Mouse (Mus musculus): ENCODE measurements around the gene Btbd2. TPM values are rescaled to one million over a fixed set of nuclear protein-coding genes. Genes with fewer than 3 reads are reported as not detected.
A peak's percentile ranks its signal among the peaks of the same experiment; 100 is the strongest.

Gene Btbd2
- polyA plus RNA-seq, 1 experiment from 2014 or later: 45.4 TPM

DNA sequence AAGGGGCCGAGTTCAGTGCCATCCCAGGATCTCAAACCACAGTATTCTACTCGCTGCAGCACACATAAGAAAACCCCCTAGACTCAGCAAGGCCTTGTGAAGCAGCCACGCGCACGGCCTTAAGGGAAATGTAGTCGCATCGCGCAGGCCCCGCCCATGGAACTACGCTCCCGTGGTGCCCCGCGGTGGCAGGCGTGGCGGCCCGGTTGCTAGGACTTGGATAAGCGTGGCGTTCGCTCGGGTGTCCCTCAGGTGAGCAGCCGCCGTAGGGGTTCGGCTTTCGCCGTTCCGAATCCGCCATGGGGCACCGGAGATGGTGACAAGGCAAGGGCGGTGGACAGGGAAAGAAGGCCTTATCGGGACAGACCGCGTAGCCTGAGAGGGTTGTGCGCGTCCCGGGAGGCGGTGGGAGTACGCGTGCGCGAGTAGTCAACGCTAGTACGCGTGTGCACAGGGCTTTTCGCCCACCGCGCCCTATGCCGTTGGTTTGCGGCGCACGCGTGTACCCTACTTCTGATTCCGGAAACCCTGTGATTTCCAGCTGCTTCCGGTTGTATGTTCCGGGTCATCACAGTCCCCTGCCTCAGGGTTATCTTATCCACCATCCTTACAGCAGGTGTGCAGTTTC, 54.1 kb downstream of the Btbd2 start, which contains the start of the genes Scamp4 and Adat3:
Gene Scamp4, plus strand, starts transcription at position 175 of the 628 bp plus-strand sequence.
Gene Adat3, plus strand, starts transcription at position 183 of the 628 bp plus-strand sequence.
- Histone ChIP-seq H3K4me1 (replicated peaks) (peaks cover 16% of the 10 kb centered on the region), H3K27me3 (no peaks in the 10 kb centered on the region), H3K4me3 (peak within 1 kb of the TSS; percentile 65), H3K9ac (peak within 1 kb of the TSS; percentile 67), H3K36me3 (peaks cover 13% of the 10 kb centered on the region), H3K27ac (peak within 1 kb of the TSS; percentile 88), H3K9me3 (replicated peaks) (no peaks in the 10 kb centered on the region), H3K4me2 (peak within 1 kb of the TSS; percentile 84)
- under 1% methylated on average over 54 of the region's 54 CpGs for WGBS
- peak; percentile 91 for ATAC-seq (replicated peaks; ENCODE audit: insufficient number of reproducible peaks, insufficient read depth, low FRiP score, low read depth)

DNA sequence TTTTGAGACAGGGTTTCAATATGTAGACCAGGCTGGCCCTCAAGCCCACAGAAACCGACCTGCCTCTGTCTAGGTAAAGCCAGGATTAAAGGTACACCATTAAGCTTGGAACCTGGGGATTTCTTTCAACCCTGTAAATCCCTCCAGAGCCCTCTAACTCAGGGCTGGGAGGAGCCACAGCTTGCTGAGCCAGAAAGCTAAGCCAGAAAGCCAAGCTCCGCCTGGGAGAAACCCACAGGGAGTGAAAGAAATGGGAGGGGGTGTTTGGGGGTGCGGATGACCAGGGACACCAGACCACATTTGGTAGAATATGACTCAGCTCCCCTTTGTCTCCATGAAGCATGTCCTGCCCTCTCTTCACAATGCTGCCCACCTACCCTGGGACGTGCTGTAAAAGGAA, 60.6 kb downstream of the Btbd2 start:
- Histone ChIP-seq H3K9ac (no peak overlapping the region), H3K4me1 (replicated peaks) (no peaks in the 10 kb centered on the region), H3K27me3 (no peaks in the 10 kb centered on the region), H3K4me2 (no peak overlapping the region), H3K9me3 (replicated peaks) (no peaks in the 10 kb centered on the region), H3K27ac (no peak overlapping the region), H3K4me3 (no peak overlapping the region), H3K36me3 (no peaks in the 10 kb centered on the region)
- 30% methylated on average over 4 of the region's 4 CpGs for WGBS
- no peak for ATAC-seq (replicated peaks; ENCODE audit: insufficient number of reproducible peaks, insufficient read depth, low FRiP score, low read depth)

Small RNA genes lying within 50 kb of the gene (microRNA-seq; reads per million reads assigned to microRNA genes)
- 1.1 reads per million for gene Mir6912

Other genes with a start within 250 kb of the Btbd2 start
- gene Tcf3, start 223.4 kb downstream of the Btbd2 start, polyA plus RNA-seq (2015; fragmentation: Nextera tagmentation; extraction: Ambion mirVana): 41.3 and 67.2 TPM in 2 replicates
- not detected in 2 replicates for gene Onecut3, start 162.2 kb downstream of the Btbd2 start, polyA plus RNA-seq (2015; fragmentation: Nextera tagmentation; extraction: Ambion mirVana)
- 0.05 and 0.06 TPM in 2 replicates for gene Atp8b3, start 117.9 kb downstream of the Btbd2 start, polyA plus RNA-seq (2015; fragmentation: Nextera tagmentation; extraction: Ambion mirVana)
- 13.6 and 20.2 TPM in 2 replicates for gene Rexo1, start 95.5 kb downstream of the Btbd2 start, polyA plus RNA-seq (2015; fragmentation: Nextera tagmentation; extraction: Ambion mirVana)
- gene Klf16, start 79.8 kb downstream of the Btbd2 start, polyA plus RNA-seq (2015; fragmentation: Nextera tagmentation; extraction: Ambion mirVana): 4.7 and 6.4 TPM in 2 replicates
- 84.2 and 110 TPM in 2 replicates for gene Abhd17a, start 66.7 kb downstream of the Btbd2 start, polyA plus RNA-seq (2015; fragmentation: Nextera tagmentation; extraction: Ambion mirVana)
- gene Scamp4, start 54.2 kb downstream of the Btbd2 start, polyA plus RNA-seq (2015; fragmentation: Nextera tagmentation; extraction: Ambion mirVana): 55.9 and 71.6 TPM in 2 replicates
- 3.0 and 3.9 TPM in 2 replicates for gene Adat3, start 54.2 kb downstream of the Btbd2 start, polyA plus RNA-seq (2015; fragmentation: Nextera tagmentation; extraction: Ambion mirVana)
- 1.2 and 2.7 TPM in 2 replicates for gene Gm49322, start 51.0 kb downstream of the Btbd2 start, polyA plus RNA-seq (2015; fragmentation: Nextera tagmentation; extraction: Ambion mirVana)
- gene Csnk1g2, start 34.2 kb downstream of the Btbd2 start, polyA plus RNA-seq (2015; fragmentation: Nextera tagmentation; extraction: Ambion mirVana): 78.2 and 112 TPM in 2 replicates
- gene Mknk2, start 21.0 kb upstream of the Btbd2 start, polyA plus RNA-seq (2015; fragmentation: Nextera tagmentation; extraction: Ambion mirVana): 70.8 and 99.5 TPM in 2 replicates
- gene Mob3a, start 44.9 kb upstream of the Btbd2 start, polyA plus RNA-seq (2015; fragmentation: Nextera tagmentation; extraction: Ambion mirVana): 22.1 and 33.6 TPM in 2 replicates
- 10.4 and 14.6 TPM in 2 replicates for gene Izumo4, start 45.1 kb upstream of the Btbd2 start, polyA plus RNA-seq (2015; fragmentation: Nextera tagmentation; extraction: Ambion mirVana)
- gene Ap3d1, start 85.2 kb upstream of the Btbd2 start, polyA plus RNA-seq (2015; fragmentation: Nextera tagmentation; extraction: Ambion mirVana): 45.0 and 51.4 TPM in 2 replicates
- gene Dot1l, start 98.1 kb upstream of the Btbd2 start, polyA plus RNA-seq (2015; fragmentation: Nextera tagmentation; extraction: Ambion mirVana): 16.1 and 22.4 TPM in 2 replicates
- 38.3 and 48.3 TPM in 2 replicates for gene Sf3a2, start 141.1 kb upstream of the Btbd2 start, polyA plus RNA-seq (2015; fragmentation: Nextera tagmentation; extraction: Ambion mirVana)
- 65.2 and 83.1 TPM in 2 replicates for gene Plekhj1, start 141.6 kb upstream of the Btbd2 start, polyA plus RNA-seq (2015; fragmentation: Nextera tagmentation; extraction: Ambion mirVana)
- gene Amh, start 148.2 kb upstream of the Btbd2 start, polyA plus RNA-seq (2015; fragmentation: Nextera tagmentation; extraction: Ambion mirVana): 0.16 and 0.19 TPM in 2 replicates
- 4.0 and 5.1 TPM in 2 replicates for gene Jsrp1, start 156.4 kb upstream of the Btbd2 start, polyA plus RNA-seq (2015; fragmentation: Nextera tagmentation; extraction: Ambion mirVana)
- gene Oaz1, start 169.6 kb upstream of the Btbd2 start, polyA plus RNA-seq (2015; fragmentation: Nextera tagmentation; extraction: Ambion mirVana): 1,772 and 2,077 TPM in 2 replicates
- gene Lingo3, start 187.0 kb upstream of the Btbd2 start, polyA plus RNA-seq (2015; fragmentation: Nextera tagmentation; extraction: Ambion mirVana): 0.29 and 0.43 TPM in 2 replicates
- 153 and 154 TPM in 2 replicates for gene Lsm7, start 198.1 kb upstream of the Btbd2 start, polyA plus RNA-seq (2015; fragmentation: Nextera tagmentation; extraction: Ambion mirVana)
- 23.1 and 32.5 TPM in 2 replicates for gene Sppl2b, start 198.2 kb upstream of the Btbd2 start, polyA plus RNA-seq (2015; fragmentation: Nextera tagmentation; extraction: Ambion mirVana)
- 0.04 TPM in 1 of 2 replicates, not detected in the other for gene Tmprss9, start 214.8 kb upstream of the Btbd2 start, polyA plus RNA-seq (2015; fragmentation: Nextera tagmentation; extraction: Ambion mirVana)
- 269 and 299 TPM in 2 replicates for gene Timm13, start 243.9 kb upstream of the Btbd2 start, polyA plus RNA-seq (2015; fragmentation: Nextera tagmentation; extraction: Ambion mirVana)